21 mouse cellular contexts compared by ENCODE assay signal in genomic region chr14:118175071-118175693, GRCm38 (mm10).
"Had no signal": no experiment of that assay in that cellular context is flagged by ENCODE, and none has a peak within 500 bp of the region (broad histone marks: within the 10 kb centered on the region; RNA-seq: fewer than 3 reads in every experiment).

No protein-coding gene starts in this region.

- H3K9me3 ChIP-seq: limb, embryonic 12.5 days; limb, embryonic 15.5 days; midbrain, embryonic 12.5 days; midbrain, embryonic 15.5 days; neural tube, embryonic 12.5 days; neural tube, embryonic 15.5 days; stomach, embryonic 15.5 days had no signal

- ATAC-seq: liver, postnatal 0 days; lung, postnatal 0 days; midbrain, embryonic 15.5 days had no signal

- H3K4me2 ChIP-seq: limb, embryonic 12.5 days; limb, embryonic 15.5 days; liver, embryonic 11.5 days; lung, embryonic 14.5 days; midbrain, embryonic 12.5 days; midbrain, embryonic 15.5 days; neural tube, embryonic 12.5 days; neural tube, embryonic 15.5 days; stomach, embryonic 15.5 days had no signal

- H3K4me3 ChIP-seq: limb, embryonic 12.5 days; limb, embryonic 15.5 days; midbrain, embryonic 12.5 days; midbrain, embryonic 15.5 days; neural tube, embryonic 12.5 days; neural tube, embryonic 15.5 days; stomach, embryonic 15.5 days had no signal

- DNase-seq: kidney, adult 9 months; kidney, postnatal 14 days; kidney, postnatal 4 days; left cerebral cortex, postnatal 4 days; liver, postnatal 0 days; lung, embryonic 14.5 days; right cerebral cortex, adult 18-20 months; right cerebral cortex, postnatal 14 days; right cerebral cortex, postnatal 4 days; thymus, postnatal 36 days had no signal

- H3K9ac ChIP-seq: limb, embryonic 12.5 days; limb, embryonic 15.5 days; liver, embryonic 14.5 days; liver, postnatal 0 days; lung, embryonic 14.5 days; midbrain, embryonic 12.5 days; midbrain, embryonic 15.5 days; neural tube, embryonic 12.5 days; neural tube, embryonic 15.5 days; stomach, embryonic 15.5 days had no signal

- H3K27ac ChIP-seq: limb, embryonic 12.5 days; limb, embryonic 15.5 days; liver, embryonic 14.5 days; macrophage; midbrain, embryonic 12.5 days; midbrain, embryonic 15.5 days; neural tube, embryonic 12.5 days; neural tube, embryonic 15.5 days; stomach, embryonic 15.5 days had no signal

- H3K36me3 ChIP-seq: limb, embryonic 15.5 days; midbrain, embryonic 12.5 days; midbrain, embryonic 15.5 days; neural tube, embryonic 15.5 days had no signal

- H3K4me1 ChIP-seq: limb, embryonic 12.5 days; limb, embryonic 15.5 days; midbrain, embryonic 12.5 days; neural tube, embryonic 12.5 days had no signal

- H3K27me3 ChIP-seq: limb, embryonic 12.5 days; limb, embryonic 15.5 days; midbrain, embryonic 12.5 days; neural tube, embryonic 15.5 days; stomach, embryonic 15.5 days had no signal
